Mouse (Mus musculus) cerebellum, adult 9-10 months (tissue): Measurements from ENCODE around the gene 1700080O16Rik.

Experiments
- DNase-seq: peaks from one replicate; pipeline ENCODE4 v3.0.0; 2022

1700080O16Rik gene

GRCm38 (mm10) chrX:51972672-51973071 lies at the start of gene 1700080O16Rik:
Gene 1700080O16Rik (minus strand): TSS chrX:51972772.
- DNase-seq: no peak

DNA sequence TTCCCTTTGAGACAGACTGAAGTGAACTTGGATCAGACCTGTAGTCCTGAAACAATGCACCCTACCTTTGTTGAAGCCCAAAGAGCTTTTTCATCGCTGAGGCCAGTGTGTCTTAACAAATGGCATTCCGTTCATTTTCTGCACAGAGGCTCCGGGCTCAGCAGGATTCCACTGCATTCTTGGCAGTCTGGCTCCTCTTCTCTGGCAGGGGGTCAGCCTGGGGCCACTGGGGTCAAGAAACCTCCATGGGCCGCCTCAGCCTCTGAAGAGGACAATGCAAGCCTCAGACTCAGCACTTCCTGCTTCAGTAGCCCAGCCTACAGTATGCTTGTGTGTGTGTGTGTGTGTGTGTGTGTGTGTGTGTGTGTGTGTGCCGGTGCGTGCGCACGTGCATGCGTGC lies 45.1 kb upstream of the 1700080O16Rik start:
- DNase-seq: no peak

DNA sequence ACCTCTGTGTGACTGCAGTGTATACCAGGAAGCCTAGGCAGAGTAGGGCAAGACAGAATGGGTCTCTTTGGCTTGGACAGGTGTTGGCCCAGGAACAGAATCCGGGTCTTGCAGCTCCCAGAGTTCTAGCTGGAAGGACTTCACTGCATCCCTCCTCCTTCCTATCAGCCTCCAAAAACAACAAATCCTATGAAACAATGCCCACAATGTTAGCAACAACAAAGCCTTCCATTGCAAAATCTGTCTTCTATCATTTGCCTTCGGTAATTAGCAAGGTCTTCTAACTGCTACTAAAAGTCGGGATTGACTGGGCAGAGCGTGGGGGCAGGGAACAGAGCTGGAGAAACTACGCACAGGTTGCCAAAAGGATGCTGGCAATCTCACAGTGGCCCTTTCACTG lies 27.5 kb upstream of the 1700080O16Rik start:
- DNase-seq: no peak

DNA sequence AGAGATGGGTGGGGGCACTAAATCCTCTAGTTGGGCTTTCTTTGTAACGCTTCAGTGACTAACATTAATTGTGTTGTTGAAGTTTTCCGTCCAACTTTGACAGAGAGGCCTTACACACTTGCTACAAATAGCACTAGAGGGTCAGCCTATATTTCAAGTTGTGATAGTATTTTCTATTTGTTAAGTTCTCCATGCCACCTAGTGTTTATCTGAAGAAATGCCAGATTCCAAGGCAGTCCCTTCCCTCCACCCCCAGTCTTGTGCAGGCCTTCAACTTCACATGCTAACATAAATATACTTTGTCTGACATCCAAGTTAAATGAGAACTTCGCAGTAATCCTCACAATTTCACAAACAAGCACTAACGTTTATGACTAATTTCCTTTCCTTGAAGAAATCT lies 26.9 kb upstream of the 1700080O16Rik start:
- no peak for DNase-seq

DNA sequence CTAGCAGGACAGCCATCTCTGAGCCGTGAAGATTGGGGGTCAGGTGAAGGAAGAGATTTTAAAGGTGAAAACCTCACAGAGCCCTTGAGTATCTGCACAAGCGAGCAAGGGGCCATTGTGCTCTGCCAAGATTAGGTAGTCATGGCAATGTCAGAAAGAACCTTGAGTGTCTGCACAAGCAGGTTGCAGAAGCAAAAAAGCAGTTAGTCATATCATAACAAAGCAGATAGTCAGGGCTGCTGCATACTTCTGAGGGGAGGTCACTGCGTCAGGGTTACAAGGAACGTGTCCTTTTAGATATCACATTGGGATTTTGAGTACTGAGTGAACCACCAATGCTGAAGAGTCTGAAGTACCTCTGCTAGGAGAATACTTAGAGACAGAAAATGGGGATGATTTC lies 3.8 kb upstream of the 1700080O16Rik start:
- DNase-seq: no peak

DNA sequence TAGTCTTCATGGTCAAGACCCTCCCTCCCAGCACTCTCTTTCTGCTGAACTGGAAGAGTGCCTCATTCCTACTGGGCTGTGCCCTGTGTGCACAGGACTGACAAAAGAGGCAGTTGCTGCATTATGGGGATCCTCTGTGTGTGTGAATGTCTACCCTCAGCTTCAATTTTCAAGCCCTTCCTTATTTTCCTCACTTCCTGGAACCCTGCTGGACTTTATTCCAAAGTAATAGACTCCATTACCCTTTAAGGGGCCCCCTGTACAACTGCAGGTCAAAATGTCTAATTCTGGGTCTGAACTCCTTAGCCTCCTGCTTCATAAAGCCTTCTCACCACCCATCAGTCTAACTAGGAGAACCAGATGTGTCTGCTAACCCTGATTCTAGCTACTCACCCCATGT lies 2.0 kb upstream of the 1700080O16Rik start:
- no peak for DNase-seq

DNA sequence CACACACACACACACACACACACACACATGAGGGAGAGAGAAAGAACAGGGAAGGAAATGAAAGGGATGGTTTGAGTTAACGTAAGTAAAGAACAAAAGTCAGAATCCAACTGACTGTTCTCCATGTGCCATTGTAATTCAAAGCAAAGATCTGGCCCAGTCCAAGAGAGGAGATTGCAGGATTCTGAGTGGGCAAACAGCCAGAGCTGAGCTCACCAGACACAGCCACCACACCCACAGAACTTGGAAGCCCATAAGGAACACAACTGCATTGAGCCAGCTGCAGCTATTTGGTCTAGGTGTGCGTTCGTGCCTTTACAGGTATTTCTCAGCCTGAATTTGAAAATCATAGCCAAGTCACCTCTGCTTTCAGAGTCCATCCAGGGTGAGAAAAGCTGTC lies 24.5 kb downstream of the 1700080O16Rik start:
- DNase-seq: no peak

- no peak for DNase-seq
Observed at GRCm38 (mm10) chrX:51938076-51938475, 34.5 kb downstream of the 1700080O16Rik start.

GRCm38 (mm10) chrX:51919091-51919490 lies 53.5 kb downstream of the 1700080O16Rik start:
- no peak for DNase-seq
